Mouse (Mus musculus): ENCODE measurements around the gene Mrpl45. TPM values are rescaled to one million over a fixed set of nuclear protein-coding genes. Genes with fewer than 3 reads are reported as not detected.
A peak's percentile ranks its signal among the peaks of the same experiment; 100 is the strongest.

Gene Mrpl45
- polyA plus RNA-seq, 1 experiment, result 25.4 TPM

GRCm38 (mm10) chr11:97337363-97337762, 21.8 kb downstream of the Mrpl45 start:
- TF ChIP-seq POLR2A (IDR thresholded peaks at IDR 0.05; ENCODE audit: borderline replicate concordance, extremely low read depth, insufficient read depth, insufficient read length, poor library complexity, severe bottlenecking), result no peak
- TF ChIP-seq CTCF (IDR thresholded peaks at IDR 0.05; ENCODE audit: borderline replicate concordance, extremely low read depth, insufficient read depth, insufficient read length), result no peak
- no peak for DNase-seq (ENCODE audit: low read depth)

- TF ChIP-seq CTCF (IDR thresholded peaks at IDR 0.05; ENCODE audit: borderline replicate concordance, extremely low read depth, insufficient read depth, insufficient read length) (no peak), POLR2A (IDR thresholded peaks at IDR 0.05; ENCODE audit: borderline replicate concordance, extremely low read depth, insufficient read depth, insufficient read length, poor library complexity, severe bottlenecking) (no peak)
- peak; percentile 69 for DNase-seq (ENCODE audit: low read depth)
These were observed 22.9 kb downstream of the Mrpl45 start for GRCm38 (mm10) chr11:97338302-97338976.

- DNase-seq (ENCODE audit: low read depth), result peak; percentile 89
- TF ChIP-seq POLR2A (IDR thresholded peaks at IDR 0.05; ENCODE audit: borderline replicate concordance, extremely low read depth, insufficient read depth, insufficient read length, poor library complexity, severe bottlenecking) (no peak), CTCF (IDR thresholded peaks at IDR 0.05; ENCODE audit: borderline replicate concordance, extremely low read depth, insufficient read depth, insufficient read length) (no peak)
These were observed 23.4 kb downstream of the Mrpl45 start for GRCm38 (mm10) chr11:97338977-97339315.

- TF ChIP-seq POLR2A (IDR thresholded peaks at IDR 0.05; ENCODE audit: borderline replicate concordance, extremely low read depth, insufficient read depth, insufficient read length, poor library complexity, severe bottlenecking) (no peak), CTCF (IDR thresholded peaks at IDR 0.05; ENCODE audit: borderline replicate concordance, extremely low read depth, insufficient read depth, insufficient read length) (no peak)
- no peak for DNase-seq (ENCODE audit: low read depth)
These were observed 27.7 kb downstream of the Mrpl45 start for GRCm38 (mm10) chr11:97343175-97343574.

- no peak for DNase-seq (ENCODE audit: low read depth)
These were observed 28.1 kb downstream of the Mrpl45 start for GRCm38 (mm10) chr11:97343619-97344018.

GRCm38 (mm10) chr11:97345446-97345845, 29.9 kb downstream of the Mrpl45 start:
- DNase-seq (ENCODE audit: low read depth), result no peak
- no peak for TF ChIP-seq POLR2A (IDR thresholded peaks at IDR 0.05; ENCODE audit: borderline replicate concordance, extremely low read depth, insufficient read depth, insufficient read length, poor library complexity, severe bottlenecking)

More at GRCm38 (mm10) chr11:97343619-97344018, 28.1 kb downstream of the Mrpl45 start:
- TF ChIP-seq CTCF (IDR thresholded peaks at IDR 0.05; ENCODE audit: borderline replicate concordance, extremely low read depth, insufficient read depth, insufficient read length), result peak; percentile 23; the same call in 1 of the 2 replicates
- TF ChIP-seq POLR2A (IDR thresholded peaks at IDR 0.05; ENCODE audit: borderline replicate concordance, extremely low read depth, insufficient read depth, insufficient read length, poor library complexity, severe bottlenecking), result no peak

- TF ChIP-seq CTCF (IDR thresholded peaks at IDR 0.05; ENCODE audit: borderline replicate concordance, extremely low read depth, insufficient read depth, insufficient read length) (no peak), POLR2A (IDR thresholded peaks at IDR 0.05; ENCODE audit: borderline replicate concordance, extremely low read depth, insufficient read depth, insufficient read length, poor library complexity, severe bottlenecking) (no peak)
- DNase-seq (ENCODE audit: low read depth), result peak; percentile 25
These were observed 30.9 kb downstream of the Mrpl45 start for GRCm38 (mm10) chr11:97346383-97346782.

GRCm38 (mm10) chr11:97347291-97347690, 31.8 kb downstream of the Mrpl45 start:
- DNase-seq (ENCODE audit: low read depth), result no peak
- no peak for TF ChIP-seq CTCF (IDR thresholded peaks at IDR 0.05; ENCODE audit: borderline replicate concordance, extremely low read depth, insufficient read depth, insufficient read length)
- no peak for TF ChIP-seq POLR2A (IDR thresholded peaks at IDR 0.05; ENCODE audit: borderline replicate concordance, extremely low read depth, insufficient read depth, insufficient read length, poor library complexity, severe bottlenecking)

GRCm38 (mm10) chr11:97350035-97350434, 34.5 kb downstream of the Mrpl45 start:
- DNase-seq (ENCODE audit: low read depth), result peak; percentile 94
- TF ChIP-seq POLR2A (IDR thresholded peaks at IDR 0.05; ENCODE audit: borderline replicate concordance, extremely low read depth, insufficient read depth, insufficient read length, poor library complexity, severe bottlenecking) (no peak), CTCF (IDR thresholded peaks at IDR 0.05; ENCODE audit: borderline replicate concordance, extremely low read depth, insufficient read depth, insufficient read length) (no peak)

- TF ChIP-seq POLR2A (IDR thresholded peaks at IDR 0.05; ENCODE audit: borderline replicate concordance, extremely low read depth, insufficient read depth, insufficient read length, poor library complexity, severe bottlenecking) (no peak), CTCF (IDR thresholded peaks at IDR 0.05; ENCODE audit: borderline replicate concordance, extremely low read depth, insufficient read depth, insufficient read length) (no peak)
- peak; percentile 55 for DNase-seq (ENCODE audit: low read depth)
These were observed 36.6 kb downstream of the Mrpl45 start, which contains the start of gene Gpr179 for GRCm38 (mm10) chr11:97352027-97352684. TSS of gene Gpr179 (minus strand) at chr11:97352077.

- TF ChIP-seq POLR2A (IDR thresholded peaks at IDR 0.05; ENCODE audit: borderline replicate concordance, extremely low read depth, insufficient read depth, insufficient read length, poor library complexity, severe bottlenecking) (no peak), CTCF (IDR thresholded peaks at IDR 0.05; ENCODE audit: borderline replicate concordance, extremely low read depth, insufficient read depth, insufficient read length) (no peak)
- no peak for DNase-seq (ENCODE audit: low read depth)
These were observed 37.5 kb downstream of the Mrpl45 start for GRCm38 (mm10) chr11:97352935-97353597.

Measured in brain, embryonic 14.5 days (tissue).